Comparison of ENCODE assay signal across 8 mouse cellular contexts in the genomic region with DNA sequence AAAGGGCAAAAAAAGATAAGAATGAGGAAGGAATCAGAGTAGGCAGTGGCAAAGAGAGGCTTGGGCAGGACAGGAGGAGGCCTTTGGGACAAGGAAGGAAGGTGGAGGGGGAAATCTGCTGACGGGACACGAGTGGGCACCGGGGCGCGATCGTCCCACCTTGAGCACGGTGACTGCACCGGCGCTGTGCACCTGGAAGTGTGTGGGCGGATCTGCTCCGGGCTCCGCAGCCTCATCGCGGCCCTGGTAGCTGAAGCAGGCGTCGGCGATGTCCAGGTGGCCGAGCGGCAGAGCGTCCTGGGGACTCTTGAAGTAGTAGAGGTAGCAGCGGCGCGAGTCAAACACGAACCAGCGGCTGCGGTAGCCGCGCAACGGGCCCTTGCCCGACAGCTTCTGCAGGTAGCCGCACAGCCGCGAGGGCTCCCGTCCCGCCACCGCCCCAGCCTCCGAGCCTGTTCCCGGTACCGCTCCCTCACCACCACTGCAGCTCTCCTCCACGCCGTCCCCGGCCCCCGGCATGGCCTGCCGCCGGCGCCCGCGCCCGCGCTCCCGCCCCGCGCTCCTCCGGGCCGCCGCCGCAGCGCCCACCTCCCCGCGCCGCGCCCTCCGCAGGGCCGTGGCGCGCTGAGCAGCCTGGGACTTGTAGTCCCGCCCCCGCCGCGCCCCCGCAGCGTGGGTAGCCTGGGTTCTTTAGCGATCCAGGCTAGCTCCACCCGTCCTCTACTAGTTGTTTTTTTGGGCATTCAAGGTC. TPM values are rescaled to one million over a fixed set of nuclear protein-coding genes. Genes with fewer than 3 reads are reported as not detected.
DNase-seq lines count a peak whose midpoint lies in the region; ATAC-seq lines count a peak whose summit lies in the region.

Tbc1d2b (minus strand) TSS at position 612 of the 751 bp plus-strand sequence.

- H3K4me1 ChIP-seq in hindbrain, embryonic 14.5 days (replicated peaks; ENCODE audit: control insufficient read depth, insufficient read depth, low read length), result peaks cover 18% of the 10 kb centered on the region

- peak within 1 kb of the TSS; percentile 36 for H3K27ac ChIP-seq in hindbrain, embryonic 14.5 days

- no peaks in the 10 kb centered on the region for H3K9me3 ChIP-seq in hindbrain, embryonic 14.5 days (ENCODE audit: control insufficient read depth, low read length)

- peak within 1 kb of the TSS; percentile 87 for H3K9ac ChIP-seq in hindbrain, embryonic 14.5 days

- peak within 1 kb of the TSS; percentile 78 for H3K4me2 ChIP-seq in hindbrain, embryonic 14.5 days (replicated peaks)

- no peaks in the 10 kb centered on the region for H3K36me3 ChIP-seq in hindbrain, embryonic 14.5 days (replicated peaks; ENCODE audit: control insufficient read depth, insufficient read depth)

- H3K27me3 ChIP-seq in hindbrain, embryonic 14.5 days (ENCODE audit: control insufficient read depth, insufficient read depth, low read length), result no peaks in the 10 kb centered on the region

- DNase-seq in R1 (ENCODE audit: low read depth, low spot score), result peak; percentile 77
- DNase-seq in cerebellum, postnatal 36 days, result peak; percentile 72 to 80
- peak; percentile 58 for DNase-seq in gastrocnemius, adult 18-20 months (ENCODE audit: low spot score)
- peak; percentile 69 for DNase-seq in hindbrain, embryonic 14.5 days (ENCODE audit: low spot score)
- DNase-seq in left cerebral cortex, adult 18-20 months (ENCODE audit: low spot score in 2 of 2), result peak; percentile 60 to 65
- DNase-seq in lung, postnatal 4 days, result peak; percentile 74 to 86
- peak; percentile 29 for DNase-seq in retina, postnatal 7 days (ENCODE audit: low read depth, low spot score)
- peak; percentile 77 for DNase-seq in urinary bladder, postnatal 14 days (ENCODE audit: low spot score)

- under 1% methylated on average over 45 of the region's 74 CpGs for WGBS in hindbrain, embryonic 14.5 days

- peak; percentile 93 for ATAC-seq in hindbrain, embryonic 14.5 days (ENCODE audit: low FRiP score)

- peak within 1 kb of the TSS; percentile 93 for H3K4me3 ChIP-seq in hindbrain, embryonic 14.5 days (replicated peaks; ENCODE audit: low read length)

RNA-seq across cellular contexts. Expression of gene Tbc1d2b, which starts in this region (rescaled TPM):
- total RNA-seq in gastrocnemius, adult 18-20 months (2021), result 1 to 10 TPM; 3.6 to 4.7 TPM
- polyA plus RNA-seq in hindbrain, embryonic 14.5 days (2014; fragmentation: Nextera tagmentation; extraction: Ambion mirVana), result 7.5 and 8.1 TPM in 2 replicates
- 10 to 100 TPM; 14.2 to 15.6 TPM for total RNA-seq in left cerebral cortex, adult 18-20 months (2021)

Comparison
In these comparisons a context has a peak if more than half of its experiments do, and no peak if none do; other contexts are left out.
1. Peak in every context shown above with its lines: DNase-seq, ATAC-seq, H3K4me3 ChIP-seq and H3K27ac ChIP-seq.
2. DNase-seq: peak in every context shown above with its lines; median percentile 80 in lung, postnatal 4 days; 77 in R1; 77 in urinary bladder, postnatal 14 days; 76 in cerebellum, postnatal 36 days; 69 in hindbrain, embryonic 14.5 days; 62 in left cerebral cortex, adult 18-20 months; 58 in gastrocnemius, adult 18-20 months; 29 in retina, postnatal 7 days.